Mouse (Mus musculus): Measurements from ENCODE around the gene Rbm25.

The Rbm25 gene

DNA sequence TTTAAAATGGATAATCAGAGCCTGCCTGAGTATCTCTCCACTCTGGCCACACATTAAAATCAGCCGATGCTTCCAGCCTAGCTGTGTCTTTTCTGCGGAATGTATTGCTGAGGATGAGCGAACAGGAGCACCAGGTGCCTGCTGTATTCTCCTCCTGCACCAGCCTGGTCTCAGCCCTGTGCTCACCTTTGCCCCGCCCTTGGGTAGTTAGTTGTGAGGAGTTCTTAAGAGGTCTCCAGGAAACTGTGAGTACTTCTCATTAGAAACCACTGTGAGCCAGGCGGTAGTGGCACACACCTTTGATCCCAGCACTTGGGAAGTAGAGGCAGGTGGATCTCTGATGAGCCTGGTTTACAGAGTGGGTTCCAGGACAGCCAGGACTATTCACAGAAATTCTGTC is 101.2 kb downstream of the Rbm25 start:
- no peak for DNase-seq (ENCODE audit: low spot score)
